Mouse (Mus musculus): ENCODE measurements around the gene Tk2. TPM values are rescaled to one million over a fixed set of nuclear protein-coding genes. Genes with fewer than 3 reads are reported as not detected.

Tk2 gene
- polyA plus RNA-seq, 1 experiment from 2014 or later = 51.7 TPM

- Histone ChIP-seq H3K36me3 (ENCODE audit: control insufficient read depth, insufficient read depth) (no peaks in the 10 kb centered on the region), H3K9me3 (ENCODE audit: control insufficient read depth, low read length) (no peaks in the 10 kb centered on the region), H3K27me3 (replicated peaks; ENCODE audit: control insufficient read depth, insufficient read depth, low read length) (no peaks in the 10 kb centered on the region), H3K4me2 (ENCODE audit: low read length) (peak within 1 kb of the TSS; percentile 89), H3K9ac (replicated peaks; ENCODE audit: low read depth, low read length) (peak within 1 kb of the TSS; percentile 72), H3K27ac (ENCODE audit: low read length) (peak within 1 kb of the TSS; percentile 61), H3K4me3 (replicated peaks; ENCODE audit: low read length) (peak within 1 kb of the TSS; percentile 76), H3K4me1 (replicated peaks; ENCODE audit: control insufficient read depth, insufficient read depth, low read length) (peaks cover 27% of the 10 kb centered on the region)
- ATAC-seq = peak; percentile 79
- WGBS = 4% methylated on average over 41 of the region's 41 CpGs
These were observed 2.3 kb upstream of the Tk2 start, which contains the start of gene Cklf for GRCm38 (mm10) chr8:104250439-104251367. Gene Cklf (plus strand): TSS chr8:104250861.

- no peak for ATAC-seq
- 87% methylated on average over 7 of the region's 7 CpGs for WGBS
- H3K36me3 ChIP-seq (ENCODE audit: control insufficient read depth, insufficient read depth) = no peaks in the 10 kb centered on the region
- no peak overlapping the region for H3K27ac ChIP-seq (ENCODE audit: low read length)
- no peak overlapping the region for H3K4me3 ChIP-seq (replicated peaks; ENCODE audit: low read length)
- no peaks in the 10 kb centered on the region for H3K27me3 ChIP-seq (replicated peaks; ENCODE audit: control insufficient read depth, insufficient read depth, low read length)
- no peaks in the 10 kb centered on the region for H3K9me3 ChIP-seq (ENCODE audit: control insufficient read depth, low read length)
- H3K9ac ChIP-seq (replicated peaks; ENCODE audit: low read depth, low read length) = no peak overlapping the region
- H3K4me1 ChIP-seq (replicated peaks; ENCODE audit: control insufficient read depth, insufficient read depth, low read length) = peaks cover 27% of the 10 kb centered on the region
- H3K4me2 ChIP-seq (ENCODE audit: low read length) = no peak overlapping the region
These were observed 1.2 kb upstream of the Tk2 start for GRCm38 (mm10) chr8:104249442-104249996.

GRCm38 (mm10) chr8:104247908-104248275, 466 bp downstream of the Tk2 start:
- peak overlapping the region; percentile 88 for H3K4me2 ChIP-seq (ENCODE audit: low read length)
- ATAC-seq = no peak; the same call in 1 of the 2 replicates
- 3% methylated on average over 11 of the region's 11 CpGs for WGBS
- H3K27ac ChIP-seq (ENCODE audit: low read length) = no peak overlapping the region
- H3K27me3 ChIP-seq (replicated peaks; ENCODE audit: control insufficient read depth, insufficient read depth, low read length) = no peaks in the 10 kb centered on the region
- peak overlapping the region; percentile 84 for H3K9ac ChIP-seq (replicated peaks; ENCODE audit: low read depth, low read length)
- H3K4me3 ChIP-seq (replicated peaks; ENCODE audit: low read length) = peak overlapping the region; percentile 87
- no peaks in the 10 kb centered on the region for H3K9me3 ChIP-seq (ENCODE audit: control insufficient read depth, low read length)
- H3K4me1 ChIP-seq (replicated peaks; ENCODE audit: control insufficient read depth, insufficient read depth, low read length) = peaks cover 27% of the 10 kb centered on the region
- peaks cover 1% of the 10 kb centered on the region for H3K36me3 ChIP-seq (ENCODE audit: control insufficient read depth, insufficient read depth)

- H3K9me3 ChIP-seq (ENCODE audit: control insufficient read depth, low read length) = no peaks in the 10 kb centered on the region
- peaks cover 27% of the 10 kb centered on the region for H3K4me1 ChIP-seq (replicated peaks; ENCODE audit: control insufficient read depth, insufficient read depth, low read length)
- H3K9ac ChIP-seq (replicated peaks; ENCODE audit: low read depth, low read length) = peak overlapping the region; percentile 84
- no peak overlapping the region for H3K27ac ChIP-seq (ENCODE audit: low read length)
- peak overlapping the region; percentile 88 for H3K4me2 ChIP-seq (ENCODE audit: low read length)
- WGBS = 73% methylated on average over 22 of the region's 22 CpGs
- peaks cover 6% of the 10 kb centered on the region for H3K36me3 ChIP-seq (ENCODE audit: control insufficient read depth, insufficient read depth)
- H3K27me3 ChIP-seq (replicated peaks; ENCODE audit: control insufficient read depth, insufficient read depth, low read length) = no peaks in the 10 kb centered on the region
- peak overlapping the region; percentile 87 for H3K4me3 ChIP-seq (replicated peaks; ENCODE audit: low read length)
- ATAC-seq = no peak
These were observed 1.1 kb downstream of the Tk2 start for GRCm38 (mm10) chr8:104247054-104247907.

- Histone ChIP-seq H3K4me2 (ENCODE audit: low read length) (no peak overlapping the region), H3K27ac (ENCODE audit: low read length) (no peak overlapping the region), H3K9ac (replicated peaks; ENCODE audit: low read depth, low read length) (no peak overlapping the region), H3K4me3 (replicated peaks; ENCODE audit: low read length) (no peak overlapping the region), H3K36me3 (ENCODE audit: control insufficient read depth, insufficient read depth) (peaks cover 12% of the 10 kb centered on the region), H3K27me3 (replicated peaks; ENCODE audit: control insufficient read depth, insufficient read depth, low read length) (no peaks in the 10 kb centered on the region), H3K9me3 (ENCODE audit: control insufficient read depth, low read length) (no peaks in the 10 kb centered on the region), H3K4me1 (replicated peaks; ENCODE audit: control insufficient read depth, insufficient read depth, low read length) (peaks cover 23% of the 10 kb centered on the region)
- WGBS = 92% methylated on average over 4 of the region's 4 CpGs
- no peak for ATAC-seq
These were observed 1.7 kb downstream of the Tk2 start for GRCm38 (mm10) chr8:104246621-104247020.

GRCm38 (mm10) chr8:104242038-104242644, 6.2 kb downstream of the Tk2 start:
- Histone ChIP-seq H3K27ac (ENCODE audit: low read length) (no peak overlapping the region), H3K9me3 (ENCODE audit: control insufficient read depth, low read length) (no peaks in the 10 kb centered on the region), H3K27me3 (replicated peaks; ENCODE audit: control insufficient read depth, insufficient read depth, low read length) (no peaks in the 10 kb centered on the region), H3K36me3 (ENCODE audit: control insufficient read depth, insufficient read depth) (peaks cover 33% of the 10 kb centered on the region), H3K9ac (replicated peaks; ENCODE audit: low read depth, low read length) (no peak overlapping the region), H3K4me3 (replicated peaks; ENCODE audit: low read length) (no peak overlapping the region), H3K4me2 (ENCODE audit: low read length) (no peak overlapping the region), H3K4me1 (replicated peaks; ENCODE audit: control insufficient read depth, insufficient read depth, low read length) (peaks cover 5% of the 10 kb centered on the region)
- WGBS = 84% methylated on average over 12 of the region's 12 CpGs
- no peak for ATAC-seq

- ATAC-seq = no peak
- peaks cover 43% of the 10 kb centered on the region for H3K36me3 ChIP-seq (ENCODE audit: control insufficient read depth, insufficient read depth)
These were observed 8.9 kb downstream of the Tk2 start for GRCm38 (mm10) chr8:104239418-104239861.

GRCm38 (mm10) chr8:104234573-104234972, 13.8 kb downstream of the Tk2 start:
- Histone ChIP-seq H3K4me3 (replicated peaks; ENCODE audit: low read length) (no peak overlapping the region), H3K27me3 (replicated peaks; ENCODE audit: control insufficient read depth, insufficient read depth, low read length) (no peaks in the 10 kb centered on the region), H3K9ac (replicated peaks; ENCODE audit: low read depth, low read length) (no peak overlapping the region), H3K9me3 (ENCODE audit: control insufficient read depth, low read length) (no peaks in the 10 kb centered on the region), H3K4me1 (replicated peaks; ENCODE audit: control insufficient read depth, insufficient read depth, low read length) (no peaks in the 10 kb centered on the region), H3K27ac (ENCODE audit: low read length) (no peak overlapping the region), H3K36me3 (ENCODE audit: control insufficient read depth, insufficient read depth) (peaks cover 59% of the 10 kb centered on the region), H3K4me2 (ENCODE audit: low read length) (no peak overlapping the region)
- peak; percentile 33; the same call in 1 of the 2 replicates for ATAC-seq
- WGBS = 39% methylated on average over 6 of the region's 6 CpGs

More at GRCm38 (mm10) chr8:104239418-104239861, 8.9 kb downstream of the Tk2 start:
- Histone ChIP-seq H3K4me2 (ENCODE audit: low read length) (no peak overlapping the region), H3K9me3 (ENCODE audit: control insufficient read depth, low read length) (no peaks in the 10 kb centered on the region), H3K27me3 (replicated peaks; ENCODE audit: control insufficient read depth, insufficient read depth, low read length) (no peaks in the 10 kb centered on the region), H3K4me3 (replicated peaks; ENCODE audit: low read length) (no peak overlapping the region), H3K27ac (ENCODE audit: low read length) (no peak overlapping the region), H3K4me1 (replicated peaks; ENCODE audit: control insufficient read depth, insufficient read depth, low read length) (no peaks in the 10 kb centered on the region), H3K9ac (replicated peaks; ENCODE audit: low read depth, low read length) (no peak overlapping the region)
- WGBS = 89% methylated on average over 10 of the region's 10 CpGs
